Mouse (Mus musculus) MEL (cell line): Measurements from ENCODE around the gene Zfp551. TPM values are rescaled to one million over a fixed set of nuclear protein-coding genes. Genes with fewer than 3 reads are reported as not detected.

ENCODE experiments used
- polyA plus RNA-seq, 2 experiments: library from polyadenylated mRNA; stranded (reverse) in 1 of 2; unstranded in 1 of 2; fragments of >175 nt in 1 of 2; fragments of >200 nt in 1 of 2; gene quantifications; 2 replicates each; pipeline versions ENCODE4 v1.2.1 to v1.2.4; 2012; ENCODE audit warnings: low replicate concordance in 2 of 2, low read depth in 1 of 2; ENCODE audit not compliant: insufficient read length in 2 of 2, insufficient read depth in 1 of 2, missing spikeins in 1 of 2
- total RNA-seq: library from RNA; depleted of rRNA; stranded (reverse); fragments of 300-350 nt; gene quantifications from 2 replicates; pipeline ENCODE4 v1.2.3, GENCODE M21; 2012; rRNA removed

Gene Zfp551
- total and polyA plus RNA-seq, 3 experiments = not detected

Other genes with a start within 250 kb of the Zfp551 start
- gene Vmn1r80, start 233.5 kb downstream of the Zfp551 start, total RNA-seq = not detected in 2 replicates
- gene Vmn1r80, start 233.5 kb downstream of the Zfp551 start, polyA plus RNA-seq = not detected
- not detected in 2 replicates for gene Vmn1r81, start 154.5 kb downstream of the Zfp551 start, total RNA-seq
- gene Vmn1r81, start 154.5 kb downstream of the Zfp551 start, polyA plus RNA-seq = not detected
- gene Vmn1r82, start 122.3 kb downstream of the Zfp551 start, total RNA-seq = not detected in 2 replicates
- not detected for gene Vmn1r82, start 122.3 kb downstream of the Zfp551 start, polyA plus RNA-seq
- gene Vmn1r83, start 93.3 kb downstream of the Zfp551 start, total RNA-seq = not detected in 2 replicates
- gene Vmn1r83, start 93.3 kb downstream of the Zfp551 start, polyA plus RNA-seq = not detected
- gene Vmn1r84, start 53.5 kb downstream of the Zfp551 start, total RNA-seq = not detected in 2 replicates
- not detected for gene Vmn1r84, start 53.5 kb downstream of the Zfp551 start, polyA plus RNA-seq
- 3.0 and 3.1 TPM in 2 replicates for gene Zfp606, start 55.5 kb upstream of the Zfp551 start, total RNA-seq
- gene Zfp606, start 55.5 kb upstream of the Zfp551 start, polyA plus RNA-seq = 1 to 10 TPM in 1 of 2 experiments, not detected in 1; 2.5 TPM
- gene 2900092C05Rik, start 89.8 kb upstream of the Zfp551 start, total RNA-seq = not detected in 2 replicates
- not detected for gene 2900092C05Rik, start 89.8 kb upstream of the Zfp551 start, polyA plus RNA-seq
- gene Vmn2r53, start 186.0 kb upstream of the Zfp551 start, total RNA-seq = not detected in 2 replicates
- under 1 TPM in 1 of 2 experiments, not detected in 1; 0.01 TPM for gene Vmn2r53, start 186.0 kb upstream of the Zfp551 start, polyA plus RNA-seq
- gene Vmn2r54, start 217.6 kb upstream of the Zfp551 start, total RNA-seq = not detected in 2 replicates
- gene Vmn2r54, start 217.6 kb upstream of the Zfp551 start, polyA plus RNA-seq = not detected